Mouse (Mus musculus): ENCODE results near the gene Ccdc30. TPM values are rescaled to one million over a fixed set of nuclear protein-coding genes. Genes with fewer than 3 reads are reported as not detected.

The Ccdc30 gene
- polyA plus RNA-seq, 1 experiment from 2014 or later: 9.2 TPM

DNA sequence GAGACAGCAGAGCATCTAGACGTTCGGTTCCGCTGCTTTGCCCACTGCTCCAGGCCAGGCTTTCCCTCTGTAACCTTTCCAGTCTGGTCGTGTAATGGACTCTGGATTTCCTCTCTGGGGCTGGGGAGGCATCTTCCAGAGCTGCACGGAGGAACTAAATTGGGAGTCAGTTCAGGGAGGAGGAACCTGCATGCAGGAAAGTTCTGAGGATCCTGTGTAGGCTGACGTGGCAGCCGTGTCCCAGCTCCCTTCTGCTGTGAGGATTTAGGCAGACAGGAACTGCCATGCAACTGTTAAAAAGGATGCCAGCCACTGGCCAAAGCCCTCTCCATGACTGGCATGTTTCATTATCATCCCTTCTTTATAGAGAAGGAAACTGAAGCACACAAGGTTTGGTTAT, 35.1 kb upstream of the Ccdc30 start:
- no peak for ATAC-seq (ENCODE audit: low FRiP score, low TSS enrichment)
- Histone ChIP-seq H3K4me3 (ENCODE audit: low read length) (no peak overlapping the region), H3K9ac (ENCODE audit: low read depth, low read length) (no peak overlapping the region), H3K4me2 (replicated peaks; ENCODE audit: low read depth, low read length) (no peak overlapping the region), H3K27me3 (ENCODE audit: control insufficient read depth, insufficient read depth, low read length) (no peaks in the 10 kb centered on the region), H3K36me3 (ENCODE audit: control insufficient read depth, insufficient read depth, low read length) (no peaks in the 10 kb centered on the region), H3K4me1 (ENCODE audit: control insufficient read depth, insufficient read depth, low read length) (peaks cover 4% of the 10 kb centered on the region; the same call in 1 of the 2 replicates), H3K9me3 (ENCODE audit: control insufficient read depth, low read length) (no peaks in the 10 kb centered on the region), H3K27ac (ENCODE audit: low read depth, low read length) (no peak overlapping the region)
- 56% methylated on average over 7 of the region's 7 CpGs for WGBS

DNA sequence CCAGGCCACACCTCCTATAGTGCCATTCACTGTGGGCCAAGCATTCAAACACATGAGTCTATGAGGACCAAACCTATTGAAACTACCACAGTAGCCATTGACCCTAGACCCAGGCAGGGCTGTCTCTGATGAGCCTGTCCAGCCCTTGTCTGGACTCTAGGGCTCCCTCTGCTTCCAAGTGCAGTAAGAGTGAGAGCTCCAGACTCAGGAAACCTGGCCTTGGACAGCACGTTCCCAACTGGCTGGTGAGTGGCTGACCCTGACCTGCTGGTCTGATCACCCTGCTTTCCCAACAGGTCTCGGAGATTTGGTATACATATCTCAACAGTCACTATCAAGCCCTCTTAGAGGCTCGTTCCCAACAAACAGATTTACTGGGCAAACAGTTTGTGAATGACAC, 32.5 kb upstream of the Ccdc30 start:
- no peaks in the 10 kb centered on the region for H3K9me3 ChIP-seq (ENCODE audit: control insufficient read depth, low read length)
- 79% methylated on average over 3 of the region's 3 CpGs for WGBS
- no peak for ATAC-seq (ENCODE audit: low FRiP score, low TSS enrichment)

DNA sequence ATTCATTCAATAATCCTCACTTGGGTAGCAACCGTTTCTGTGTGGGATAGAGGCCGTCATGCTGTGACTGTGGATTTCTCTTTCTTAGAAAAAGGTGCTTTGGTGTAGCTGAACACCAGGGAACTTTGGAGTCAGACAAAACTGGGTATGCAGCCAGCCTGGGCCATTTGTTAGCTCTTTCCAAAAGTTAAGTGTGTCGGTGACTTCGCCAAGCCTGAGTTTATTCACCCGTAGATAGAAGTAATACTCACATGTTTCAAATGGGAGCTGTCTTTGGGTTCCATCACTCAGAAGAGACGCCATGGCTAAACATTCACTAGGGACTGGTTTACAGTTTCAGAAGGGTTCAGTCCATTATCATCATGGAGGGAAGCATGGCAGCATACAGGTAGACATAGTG, 31.9 kb upstream of the Ccdc30 start:
- H3K4me2 ChIP-seq (replicated peaks; ENCODE audit: low read depth, low read length): no peak overlapping the region
- H3K9ac ChIP-seq (ENCODE audit: low read depth, low read length): no peak overlapping the region
- WGBS: 94% methylated on average over 6 of the region's 6 CpGs
- no peaks in the 10 kb centered on the region for H3K36me3 ChIP-seq (ENCODE audit: control insufficient read depth, insufficient read depth, low read length)
- H3K4me1 ChIP-seq (ENCODE audit: control insufficient read depth, insufficient read depth, low read length): no peaks in the 10 kb centered on the region
- ATAC-seq (ENCODE audit: low FRiP score, low TSS enrichment): no peak
- H3K9me3 ChIP-seq (ENCODE audit: control insufficient read depth, low read length): no peaks in the 10 kb centered on the region
- H3K4me3 ChIP-seq (ENCODE audit: low read length): no peak overlapping the region
- H3K27ac ChIP-seq (ENCODE audit: low read depth, low read length): no peak overlapping the region
- no peaks in the 10 kb centered on the region for H3K27me3 ChIP-seq (ENCODE audit: control insufficient read depth, insufficient read depth, low read length)

More for the DNA sequence above, 32.5 kb upstream of the Ccdc30 start:
- H3K4me1 ChIP-seq (ENCODE audit: control insufficient read depth, insufficient read depth, low read length): no peaks in the 10 kb centered on the region
- no peak overlapping the region for H3K27ac ChIP-seq (ENCODE audit: low read depth, low read length)
- H3K27me3 ChIP-seq (ENCODE audit: control insufficient read depth, insufficient read depth, low read length): no peaks in the 10 kb centered on the region
- no peaks in the 10 kb centered on the region for H3K36me3 ChIP-seq (ENCODE audit: control insufficient read depth, insufficient read depth, low read length)
- H3K4me3 ChIP-seq (ENCODE audit: low read length): no peak overlapping the region
- H3K9ac ChIP-seq (ENCODE audit: low read depth, low read length): no peak overlapping the region
- H3K4me2 ChIP-seq (replicated peaks; ENCODE audit: low read depth, low read length): no peak overlapping the region

DNA sequence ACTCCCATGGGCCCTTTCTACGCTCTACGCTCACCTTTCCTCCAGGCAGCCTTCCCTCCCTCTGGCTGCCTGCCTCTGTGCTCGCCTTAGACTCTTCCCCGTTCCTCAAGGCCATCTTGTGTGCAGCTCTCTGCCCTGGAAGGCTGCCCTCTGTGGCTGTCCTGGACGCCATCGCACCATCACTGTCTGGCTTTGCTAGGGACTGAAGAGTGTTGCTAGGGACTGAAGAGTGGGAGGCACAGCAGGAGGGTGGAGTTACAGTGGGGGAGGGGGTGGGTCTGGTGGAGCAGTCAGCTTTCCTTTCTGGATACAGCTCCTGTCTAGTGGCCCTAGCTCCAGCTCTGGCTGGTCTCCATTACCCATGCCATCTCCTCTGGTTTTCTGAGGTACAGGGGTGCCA, 27.2 kb upstream of the Ccdc30 start:
- Histone ChIP-seq H3K27ac (ENCODE audit: low read depth, low read length) (no peak overlapping the region), H3K4me2 (replicated peaks; ENCODE audit: low read depth, low read length) (no peak overlapping the region), H3K27me3 (ENCODE audit: control insufficient read depth, insufficient read depth, low read length) (no peaks in the 10 kb centered on the region), H3K9ac (ENCODE audit: low read depth, low read length) (no peak overlapping the region), H3K9me3 (ENCODE audit: control insufficient read depth, low read length) (no peaks in the 10 kb centered on the region), H3K4me3 (ENCODE audit: low read length) (no peak overlapping the region), H3K36me3 (ENCODE audit: control insufficient read depth, insufficient read depth, low read length) (no peaks in the 10 kb centered on the region), H3K4me1 (ENCODE audit: control insufficient read depth, insufficient read depth, low read length) (no peaks in the 10 kb centered on the region)
- no peak; the same call in 1 of the 2 replicates for ATAC-seq (ENCODE audit: low FRiP score, low TSS enrichment)
- 36% methylated on average over 6 of the region's 6 CpGs for WGBS

DNA sequence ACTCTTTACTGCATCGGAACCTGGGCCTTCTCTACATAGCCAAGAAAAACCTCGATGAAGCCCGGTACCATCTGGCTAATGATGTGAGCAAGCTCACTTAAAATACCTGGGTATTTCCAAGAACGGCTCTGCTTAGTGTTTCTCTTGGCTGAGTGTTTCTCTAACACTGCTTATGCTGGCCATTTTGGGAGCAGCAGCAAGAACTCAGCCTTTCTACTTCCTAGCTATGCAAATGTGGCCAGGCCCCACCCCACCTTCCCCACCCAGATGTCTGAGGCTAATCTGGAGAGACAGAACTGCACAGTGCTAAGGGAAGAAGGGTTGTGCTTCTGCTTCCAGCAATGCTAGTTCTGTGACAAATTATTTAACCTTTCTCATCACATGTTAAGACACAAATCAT, 26.5 kb upstream of the Ccdc30 start:
- H3K9ac ChIP-seq (ENCODE audit: low read depth, low read length): no peak overlapping the region
- no peaks in the 10 kb centered on the region for H3K36me3 ChIP-seq (ENCODE audit: control insufficient read depth, insufficient read depth, low read length)
- 87% methylated on average over 4 of the region's 4 CpGs for WGBS
- ATAC-seq (ENCODE audit: low FRiP score, low TSS enrichment): no peak
- H3K4me3 ChIP-seq (ENCODE audit: low read length): no peak overlapping the region
- H3K4me2 ChIP-seq (replicated peaks; ENCODE audit: low read depth, low read length): no peak overlapping the region
- H3K4me1 ChIP-seq (ENCODE audit: control insufficient read depth, insufficient read depth, low read length): no peaks in the 10 kb centered on the region
- H3K27me3 ChIP-seq (ENCODE audit: control insufficient read depth, insufficient read depth, low read length): no peaks in the 10 kb centered on the region
- no peak overlapping the region for H3K27ac ChIP-seq (ENCODE audit: low read depth, low read length)
- H3K9me3 ChIP-seq (ENCODE audit: control insufficient read depth, low read length): no peaks in the 10 kb centered on the region

DNA sequence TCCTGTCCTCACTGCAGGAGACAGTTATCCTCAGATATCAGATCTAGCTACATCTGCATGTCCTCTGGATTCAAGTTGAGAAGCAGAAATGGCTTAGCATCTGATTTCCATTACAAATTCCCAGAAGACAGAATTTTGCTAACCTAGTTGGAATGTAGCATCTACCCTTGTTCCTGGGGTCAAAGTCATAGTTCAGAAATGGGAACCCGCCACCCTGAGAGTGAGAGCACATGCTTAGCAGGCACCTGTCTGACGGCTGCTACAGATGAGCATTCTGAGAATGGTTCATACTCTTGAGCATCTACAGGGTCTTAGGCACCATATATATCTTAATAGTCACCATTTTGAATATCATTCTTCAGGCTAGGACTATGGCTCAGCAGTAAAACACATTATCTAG, 22.6 kb upstream of the Ccdc30 start:
- no peaks in the 10 kb centered on the region for H3K36me3 ChIP-seq (ENCODE audit: control insufficient read depth, insufficient read depth, low read length)
- 86% methylated on average over 2 of the region's 2 CpGs for WGBS
- no peak overlapping the region for H3K4me2 ChIP-seq (replicated peaks; ENCODE audit: low read depth, low read length)
- H3K9me3 ChIP-seq (ENCODE audit: control insufficient read depth, low read length): peaks cover 7% of the 10 kb centered on the region
- H3K27me3 ChIP-seq (ENCODE audit: control insufficient read depth, insufficient read depth, low read length): no peaks in the 10 kb centered on the region
- H3K4me3 ChIP-seq (ENCODE audit: low read length): no peak overlapping the region
- no peaks in the 10 kb centered on the region for H3K4me1 ChIP-seq (ENCODE audit: control insufficient read depth, insufficient read depth, low read length)
- H3K27ac ChIP-seq (ENCODE audit: low read depth, low read length): no peak overlapping the region
- no peak overlapping the region for H3K9ac ChIP-seq (ENCODE audit: low read depth, low read length)
- ATAC-seq (ENCODE audit: low FRiP score, low TSS enrichment): no peak

DNA sequence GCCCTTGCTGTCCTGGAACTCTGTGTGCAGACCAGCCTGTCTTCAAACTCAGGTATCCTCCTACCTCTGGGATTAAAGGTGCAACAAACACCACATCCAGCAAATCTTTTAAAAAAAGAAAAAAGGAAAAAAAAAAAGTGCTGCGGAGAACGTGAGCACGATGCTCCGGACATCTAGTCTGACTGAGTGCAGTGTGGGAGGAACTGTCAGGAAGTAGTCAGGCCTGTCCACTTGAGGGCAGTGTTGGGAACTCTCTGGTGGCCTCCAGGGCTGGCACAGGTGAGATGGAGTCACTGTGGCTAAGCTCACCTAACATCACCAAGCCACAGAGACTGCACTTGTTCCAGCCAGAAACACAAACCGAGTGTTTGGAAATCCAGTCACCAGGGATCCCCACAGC, 15.4 kb upstream of the Ccdc30 start:
- H3K36me3 ChIP-seq (ENCODE audit: control insufficient read depth, insufficient read depth, low read length): no peaks in the 10 kb centered on the region
- H3K9me3 ChIP-seq (ENCODE audit: control insufficient read depth, low read length): peaks cover 2% of the 10 kb centered on the region
- no peak overlapping the region for H3K4me2 ChIP-seq (replicated peaks; ENCODE audit: low read depth, low read length)
- WGBS: 26% methylated on average over 5 of the region's 5 CpGs
- H3K4me3 ChIP-seq (ENCODE audit: low read length): no peak overlapping the region
- ATAC-seq (ENCODE audit: low FRiP score, low TSS enrichment): peak; percentile 77; the same call in 1 of the 2 replicates
- no peak overlapping the region for H3K27ac ChIP-seq (ENCODE audit: low read depth, low read length)
- no peaks in the 10 kb centered on the region for H3K4me1 ChIP-seq (ENCODE audit: control insufficient read depth, insufficient read depth, low read length)
- H3K27me3 ChIP-seq (ENCODE audit: control insufficient read depth, insufficient read depth, low read length): no peaks in the 10 kb centered on the region
- H3K9ac ChIP-seq (ENCODE audit: low read depth, low read length): no peak overlapping the region

DNA sequence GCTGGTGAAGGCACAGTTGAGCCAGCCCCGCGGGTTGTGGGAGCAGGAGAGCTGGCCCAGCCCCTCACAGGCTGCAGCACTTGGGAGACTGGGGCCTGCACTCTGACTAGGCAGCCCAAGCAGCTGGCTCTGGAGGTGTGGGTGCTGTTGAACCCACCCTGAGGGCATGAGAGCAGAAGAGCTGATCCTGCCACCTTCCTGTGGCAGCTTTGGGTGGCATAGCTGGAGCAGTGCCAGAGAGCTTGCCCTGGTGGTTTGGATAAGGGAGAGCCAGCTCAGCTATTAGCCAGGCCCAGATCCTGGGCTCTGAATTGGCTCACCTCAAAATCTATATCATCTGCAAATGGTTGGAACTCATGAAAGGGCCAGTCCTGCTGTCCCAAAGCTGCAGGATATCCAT, 12.4 kb upstream of the Ccdc30 start:
- Histone ChIP-seq H3K36me3 (ENCODE audit: control insufficient read depth, insufficient read depth, low read length) (no peaks in the 10 kb centered on the region), H3K4me3 (ENCODE audit: low read length) (no peak overlapping the region), H3K4me1 (ENCODE audit: control insufficient read depth, insufficient read depth, low read length) (no peaks in the 10 kb centered on the region), H3K27ac (ENCODE audit: low read depth, low read length) (no peak overlapping the region), H3K9me3 (ENCODE audit: control insufficient read depth, low read length) (no peaks in the 10 kb centered on the region), H3K27me3 (ENCODE audit: control insufficient read depth, insufficient read depth, low read length) (no peaks in the 10 kb centered on the region), H3K4me2 (replicated peaks; ENCODE audit: low read depth, low read length) (no peak overlapping the region), H3K9ac (ENCODE audit: low read depth, low read length) (no peak overlapping the region)
- 75% methylated on average over 2 of the region's 2 CpGs for WGBS
- ATAC-seq (ENCODE audit: low FRiP score, low TSS enrichment): no peak

DNA sequence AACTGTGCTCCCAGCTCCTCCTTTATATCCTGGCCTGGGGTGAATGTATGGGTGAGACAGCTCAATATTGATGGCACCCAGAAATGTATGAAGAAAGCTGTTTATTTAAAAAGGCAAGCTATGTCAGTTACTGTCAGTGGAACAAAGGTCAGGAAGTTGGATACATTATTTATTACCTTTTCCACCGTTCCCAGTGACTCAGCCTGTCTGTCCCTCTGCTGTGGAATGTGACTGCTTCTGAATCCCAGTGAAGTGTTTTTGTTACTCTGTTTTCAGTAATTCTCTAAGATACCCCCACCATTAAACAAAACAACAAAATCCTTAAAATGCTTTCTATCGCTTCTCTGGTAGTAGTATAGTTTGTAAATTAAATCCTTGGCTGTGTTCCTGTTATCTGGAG, 10.3 kb upstream of the Ccdc30 start:
- H3K4me1 ChIP-seq (ENCODE audit: control insufficient read depth, insufficient read depth, low read length): no peaks in the 10 kb centered on the region; the same call in 1 of the 2 replicates
- 37% methylated on average over 2 of the region's 2 CpGs for whole genome bisulfite sequencing
- H3K4me2 ChIP-seq (replicated peaks; ENCODE audit: low read depth, low read length): no peak overlapping the region
- no peak overlapping the region for H3K4me3 ChIP-seq (ENCODE audit: low read length)
- ATAC-seq (ENCODE audit: low FRiP score, low TSS enrichment): no peak
- H3K27me3 ChIP-seq (ENCODE audit: control insufficient read depth, insufficient read depth, low read length): no peaks in the 10 kb centered on the region
- no peak overlapping the region for H3K27ac ChIP-seq (ENCODE audit: low read depth, low read length)
- no peaks in the 10 kb centered on the region for H3K36me3 ChIP-seq (ENCODE audit: control insufficient read depth, insufficient read depth, low read length)
- H3K9ac ChIP-seq (ENCODE audit: low read depth, low read length): no peak overlapping the region
- no peaks in the 10 kb centered on the region for H3K9me3 ChIP-seq (ENCODE audit: control insufficient read depth, low read length)

DNA sequence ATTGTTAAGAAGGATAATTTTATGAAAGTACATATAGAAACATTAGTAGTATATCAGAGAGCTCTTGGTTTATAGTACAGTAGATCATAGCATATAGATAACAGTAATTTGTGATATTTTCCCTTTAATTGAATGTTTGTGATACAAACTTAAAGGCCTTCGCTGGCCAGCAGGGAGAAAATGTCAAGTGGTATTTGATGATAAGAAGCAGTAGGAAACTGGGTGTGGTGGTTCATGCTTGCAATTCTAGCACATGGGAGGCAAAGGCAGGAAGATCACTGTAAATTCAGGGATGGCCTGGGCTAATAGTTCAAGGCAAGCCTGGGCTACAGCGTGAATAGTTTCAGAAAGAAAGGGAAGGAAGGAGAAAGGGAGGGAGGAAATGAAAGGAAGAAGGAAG, 9.8 kb upstream of the Ccdc30 start:
- Histone ChIP-seq H3K36me3 (ENCODE audit: control insufficient read depth, insufficient read depth, low read length) (no peaks in the 10 kb centered on the region), H3K4me3 (ENCODE audit: low read length) (no peak overlapping the region), H3K9ac (ENCODE audit: low read depth, low read length) (no peak overlapping the region), H3K27me3 (ENCODE audit: control insufficient read depth, insufficient read depth, low read length) (no peaks in the 10 kb centered on the region), H3K4me1 (ENCODE audit: control insufficient read depth, insufficient read depth, low read length) (no peaks in the 10 kb centered on the region; the same call in 1 of the 2 replicates), H3K9me3 (ENCODE audit: control insufficient read depth, low read length) (no peaks in the 10 kb centered on the region), H3K27ac (ENCODE audit: low read depth, low read length) (no peak overlapping the region), H3K4me2 (replicated peaks; ENCODE audit: low read depth, low read length) (no peak overlapping the region)
- WGBS: 94% methylated on average over 2 of the region's 2 CpGs
- ATAC-seq (ENCODE audit: low FRiP score, low TSS enrichment): no peak
